Mouse (Mus musculus) kidney, adult 2 months (tissue): ENCODE data around the gene Tbxas1. TPM values are rescaled to one million over a fixed set of nuclear protein-coding genes. Genes with fewer than 3 reads are reported as not detected.

Source experiments
- DNase-seq: peaks from one replicate; pipeline ENCODE4 v3.0.0; 2021
- H3K27ac ChIP-seq: fragments of 200-500 bp; 2 replicates; pipeline ENCODE4 v1.5.1; 2012; ENCODE audit warnings: low read depth, low read length, control low read depth, inconsistent platforms; ENCODE audit not compliant: insufficient read depth
- H3K27me3 ChIP-seq: fragments of 200-500 bp; replicated peaks from 2 replicates; pipeline ENCODE4 v1.6.1; 2012; ENCODE audit warnings: mild to moderate bottlenecking, moderate library complexity, low read length, inconsistent platforms; ENCODE audit not compliant: control insufficient read depth, insufficient read depth
- H3K36me3 ChIP-seq: fragments of 200-500 bp; 2 replicates; pipeline ENCODE4 v1.6.1; 2012; ENCODE audit warnings: mild to moderate bottlenecking, moderate library complexity, low read length, inconsistent platforms; ENCODE audit not compliant: control insufficient read depth, insufficient read depth
- H3K4me1 ChIP-seq: fragments of 200-500 bp; 2 replicates; pipeline ENCODE4 v1.6.1; 2011; ENCODE audit warnings: low read length; ENCODE audit not compliant: control insufficient read depth, insufficient read depth
- H3K4me3 ChIP-seq: fragments of 200-500 bp; 2 replicates; pipeline ENCODE4 v1.5.1; 2011; ENCODE audit warnings: mild to moderate bottlenecking, low read depth, low read length, control low read depth; ENCODE audit not compliant: insufficient read depth
- CTCF ChIP-seq: fragments of 200-500 bp; conservative IDR thresholded peaks from 2 replicates; pipeline ENCODE4 v1.5.1; 2011; ENCODE audit warnings: low read depth, mild to moderate bottlenecking, control low read depth, low read length, moderate library complexity, mixed read lengths; ENCODE audit not compliant: insufficient read depth, insufficient read length
- POLR2A ChIP-seq: fragments of 200-500 bp; IDR thresholded peaks from one replicate; pipeline ENCODE4 v1.6.1; 2011; ENCODE audit warnings: low read depth, low read length, control low read depth
- WGBS: fragments of 180-500 bp; shearing (Covaris S2); methylation state at CpG from one replicate; pipeline ENCODE4 v1.1.7; 2018; 5-methylcytosine and 5-hydroxymethylcytosine counted together
- polyA plus RNA-seq: library from polyadenylated mRNA; depleted of rRNA; stranded (reverse); fragments of >200 nt; gene quantifications from 2 replicates; pipeline ENCODE4 v1.2.3, GENCODE M21; 2012

The Tbxas1 gene
- polyA plus RNA-seq, 1 experiment = 19.5 TPM

- TF ChIP-seq CTCF (no peak), POLR2A (no peak)
- H3K4me1 ChIP-seq = peaks cover 12% of the 10 kb centered on the region
- WGBS = 42% methylated on average over 9 of the region's 9 CpGs
- peak; percentile 80 for DNase-seq
- H3K4me3 ChIP-seq = no peak overlapping the region
- H3K27ac ChIP-seq = peak overlapping the region; percentile 49
- H3K27me3 ChIP-seq = no peaks in the 10 kb centered on the region
- H3K36me3 ChIP-seq = no peaks in the 10 kb centered on the region
These were observed 84.3 kb downstream of the Tbxas1 start for GRCm38 (mm10) chr6:38959502-38959901.

GRCm38 (mm10) chr6:38960367-38960766, 85.2 kb downstream of the Tbxas1 start:
- Histone ChIP-seq H3K27ac (no peak overlapping the region), H3K27me3 (no peaks in the 10 kb centered on the region), H3K4me3 (no peak overlapping the region), H3K36me3 (no peaks in the 10 kb centered on the region), H3K4me1 (peaks cover 12% of the 10 kb centered on the region)
- 62% methylated on average over 3 of the region's 3 CpGs for WGBS
- DNase-seq = peak; percentile 56
- TF ChIP-seq CTCF (no peak), POLR2A (no peak)

GRCm38 (mm10) chr6:38960791-38961426, 85.7 kb downstream of the Tbxas1 start:
- Histone ChIP-seq H3K36me3 (no peaks in the 10 kb centered on the region), H3K27me3 (no peaks in the 10 kb centered on the region), H3K27ac (0 out of 2 replicates have a peak overlapping the region, but pooled peaks have one; percentile 21), H3K4me1 (peaks cover 12% of the 10 kb centered on the region), H3K4me3 (no peak overlapping the region)
- peak; percentile 42 for DNase-seq
- TF ChIP-seq POLR2A (no peak), CTCF (no peak)
- WGBS = 69% methylated on average over 12 of the region's 12 CpGs

GRCm38 (mm10) chr6:38961427-38962033, 86.3 kb downstream of the Tbxas1 start:
- TF ChIP-seq POLR2A (no peak), CTCF (no peak)
- Histone ChIP-seq H3K4me1 (peaks cover 12% of the 10 kb centered on the region), H3K27ac (0 out of 2 replicates have a peak overlapping the region, but pooled peaks have one; percentile 21), H3K27me3 (no peaks in the 10 kb centered on the region), H3K36me3 (no peaks in the 10 kb centered on the region), H3K4me3 (no peak overlapping the region)
- no peak for DNase-seq
- WGBS = 73% methylated on average over 8 of the region's 8 CpGs

- TF ChIP-seq POLR2A = no peak
- no peak for TF ChIP-seq CTCF
- Histone ChIP-seq H3K4me3 (no peak overlapping the region), H3K4me1 (no peaks in the 10 kb centered on the region), H3K27me3 (no peaks in the 10 kb centered on the region), H3K27ac (no peak overlapping the region), H3K36me3 (no peaks in the 10 kb centered on the region)
- no peak for DNase-seq
- 94% methylated on average over 5 of the region's 5 CpGs for WGBS
These were observed 91.6 kb downstream of the Tbxas1 start for GRCm38 (mm10) chr6:38966839-38967238.

- no peak for DNase-seq
- Histone ChIP-seq H3K36me3 (no peaks in the 10 kb centered on the region), H3K4me3 (no peak overlapping the region), H3K27me3 (no peaks in the 10 kb centered on the region), H3K4me1 (peaks cover 1% of the 10 kb centered on the region), H3K27ac (no peak overlapping the region)
- WGBS = 67% methylated on average over 6 of the region's 6 CpGs
- TF ChIP-seq POLR2A = no peak
- no peak for TF ChIP-seq CTCF
These were observed 92.1 kb downstream of the Tbxas1 start for GRCm38 (mm10) chr6:38967288-38967687.

GRCm38 (mm10) chr6:38967988-38968387, 92.8 kb downstream of the Tbxas1 start:
- no peaks in the 10 kb centered on the region for H3K27me3 ChIP-seq
- 91% methylated on average over 5 of the region's 5 CpGs for WGBS
- H3K36me3 ChIP-seq = no peaks in the 10 kb centered on the region
- peaks cover 8% of the 10 kb centered on the region for H3K4me1 ChIP-seq
- no peak overlapping the region for H3K4me3 ChIP-seq
- TF ChIP-seq POLR2A (no peak), CTCF (no peak)
- no peak for DNase-seq
- H3K27ac ChIP-seq = no peak overlapping the region
